Mouse (Mus musculus): ENCODE measurements around the gene Gcsh.

Gene Gcsh

DNA sequence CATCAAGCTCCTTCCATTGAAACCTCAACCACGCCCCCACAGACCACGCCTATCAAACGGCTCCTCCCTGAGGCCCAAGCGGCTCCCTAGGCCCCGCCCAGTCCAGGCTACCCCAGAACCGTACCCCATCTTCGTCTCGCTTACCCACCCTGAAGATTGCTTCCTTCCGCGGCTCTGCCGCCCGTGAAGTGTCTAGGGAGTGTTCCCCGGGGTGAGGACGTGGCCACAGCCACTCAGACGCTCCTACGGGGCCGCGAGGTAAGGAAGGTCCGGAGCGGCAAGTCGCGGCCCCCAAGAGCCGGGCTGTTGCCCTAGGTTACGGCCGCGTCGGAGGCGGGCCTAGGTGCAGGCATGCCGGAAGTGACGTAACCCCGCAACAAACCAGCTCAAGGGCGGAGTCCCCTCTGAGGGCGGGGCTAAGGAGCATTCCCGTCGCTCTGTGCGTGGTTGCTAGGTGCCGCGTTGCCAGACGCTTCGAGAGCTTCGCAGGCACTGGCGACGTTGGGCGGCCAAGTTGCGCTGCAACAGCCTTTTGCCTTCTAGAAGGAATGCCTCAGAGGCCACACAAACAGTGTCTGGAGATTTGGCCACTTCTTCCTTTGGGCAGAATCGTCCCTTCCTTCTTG is 14.6 kb downstream of the Gcsh start, which contains the start of gene 1700030J22Rik:
1700030J22Rik (minus strand) TSS at position 329 of the 626 bp plus-strand sequence.
- peak; percentile 99 for DNase-seq (ENCODE audit: extremely low read depth, insufficient read length, low spot score)

DNA sequence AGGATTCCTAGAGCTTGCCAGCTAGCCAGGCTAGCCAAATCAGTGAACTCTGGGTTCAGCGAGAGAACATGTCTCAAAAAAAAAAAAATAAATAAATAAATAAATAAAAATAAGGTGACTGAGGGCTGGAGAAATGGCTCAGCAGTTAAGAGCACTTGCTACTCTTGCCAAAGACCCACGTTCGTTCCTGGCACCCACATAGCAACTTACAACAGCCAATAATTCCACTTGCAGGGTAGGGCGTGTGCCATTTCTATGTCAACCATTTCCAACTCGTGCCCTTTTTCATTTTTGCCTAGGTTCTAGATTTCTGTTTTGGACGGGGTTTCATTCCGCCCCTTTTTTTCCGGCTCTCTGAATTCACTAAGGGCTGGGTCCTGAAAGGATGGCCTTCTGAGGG is 15.3 kb downstream of the Gcsh start:
- DNase-seq (ENCODE audit: extremely low read depth, insufficient read length, low spot score), result no peak

DNA sequence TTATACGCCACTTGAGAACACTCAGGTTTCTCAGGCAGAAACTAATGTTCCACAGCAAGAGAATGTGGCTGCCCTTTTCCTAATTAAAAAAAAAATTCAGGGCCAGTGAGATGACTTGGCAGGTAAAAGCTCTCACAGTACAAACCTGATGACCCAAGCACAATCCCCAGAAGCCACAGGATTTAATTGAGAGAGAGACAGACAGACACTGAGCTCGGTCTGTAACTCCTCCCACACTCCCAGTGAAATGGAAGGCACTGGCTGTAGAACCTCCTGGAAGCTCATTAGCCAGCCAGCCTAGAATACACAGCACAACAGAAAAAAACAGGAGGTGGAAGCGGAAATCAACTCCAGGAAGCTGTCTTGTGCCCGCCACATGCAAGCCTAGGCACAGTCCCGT is 17.7 kb downstream of the Gcsh start:
- no peak for DNase-seq (ENCODE audit: extremely low read depth, insufficient read length, low spot score)

DNA sequence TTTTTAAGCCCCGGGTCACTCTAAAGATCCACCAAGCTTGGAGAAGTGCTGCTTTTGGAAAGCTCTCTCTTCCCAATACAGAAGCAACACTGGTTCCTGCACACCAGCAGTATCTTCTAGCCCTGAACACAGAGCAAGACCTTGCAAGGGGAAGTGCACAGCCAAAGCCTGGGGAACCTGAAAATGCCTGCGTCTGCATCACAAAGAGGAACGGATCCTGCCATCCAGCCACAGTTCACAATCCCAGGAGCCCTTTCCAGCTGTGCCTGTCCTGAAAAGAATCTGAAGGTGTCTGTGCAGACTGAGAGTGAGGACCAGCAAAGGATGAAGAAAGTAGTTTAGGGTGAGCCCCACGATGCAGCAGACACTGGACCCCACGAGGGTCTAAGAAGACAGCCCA is 18.3 kb downstream of the Gcsh start:
- DNase-seq (ENCODE audit: extremely low read depth, insufficient read length, low spot score), result no peak

DNA sequence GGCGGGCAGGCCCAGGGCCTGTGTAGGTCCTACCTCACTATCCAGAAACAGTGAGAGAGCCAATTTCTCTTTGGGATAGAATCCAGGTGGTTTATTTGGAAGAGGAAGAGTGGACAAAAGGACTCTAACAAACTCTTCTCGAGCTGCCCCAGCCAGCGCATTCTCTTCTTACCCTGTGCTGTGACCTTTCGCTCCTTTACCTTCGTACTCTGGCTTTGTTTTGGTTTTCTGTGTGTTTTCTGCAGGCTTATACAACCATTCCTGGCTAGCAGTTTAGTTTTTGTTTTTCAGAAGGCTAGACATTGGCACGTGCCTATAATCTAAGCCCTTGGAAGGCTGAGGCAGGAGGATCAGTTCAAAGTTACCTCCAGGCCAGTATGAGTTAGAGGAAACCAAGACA is 23.8 kb downstream of the Gcsh start:
- DNase-seq (ENCODE audit: extremely low read depth, insufficient read length, low spot score), result no peak

DNA sequence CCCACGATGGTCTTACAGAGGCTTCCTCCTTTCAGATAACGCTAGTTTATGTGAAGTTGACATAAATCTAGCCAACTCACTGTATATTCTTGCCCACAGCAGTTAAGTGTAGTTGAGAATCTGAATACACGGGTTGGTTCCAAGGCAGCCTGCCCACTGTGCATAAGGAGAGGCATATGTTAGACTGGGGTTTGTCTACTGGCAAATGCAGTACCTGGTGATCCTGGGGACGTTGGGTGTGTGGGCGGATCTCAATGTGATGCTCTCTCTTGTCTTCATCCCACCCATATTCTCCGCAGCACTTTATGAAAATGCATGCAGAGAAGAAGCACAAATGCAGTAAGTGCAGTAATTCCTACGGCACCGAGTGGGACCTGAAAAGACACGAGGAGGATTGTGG is 38.9 kb downstream of the Gcsh start:
- DNase-seq (ENCODE audit: extremely low read depth, insufficient read length, low spot score), result no peak

DNA sequence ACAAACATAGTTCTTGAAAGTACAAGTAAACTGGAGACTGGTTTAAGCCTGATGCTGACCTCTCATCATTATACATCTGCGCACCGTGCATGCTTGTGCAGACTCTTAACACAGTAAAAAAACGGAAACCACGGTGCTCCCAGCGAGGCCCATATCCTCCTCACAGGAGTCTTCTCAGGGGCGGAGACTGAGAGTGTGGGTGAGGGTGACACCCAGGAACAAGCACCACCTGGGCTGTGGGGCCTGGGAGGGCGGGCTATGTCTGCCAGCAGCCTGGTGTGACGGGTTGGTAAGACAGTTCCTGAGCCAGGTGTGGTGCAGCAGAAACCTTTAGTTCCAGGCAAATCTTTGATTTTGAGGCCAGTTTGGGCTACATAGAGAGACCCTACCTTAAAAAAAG is 40.9 kb downstream of the Gcsh start:
- no peak for DNase-seq (ENCODE audit: extremely low read depth, insufficient read length, low spot score)

DNA sequence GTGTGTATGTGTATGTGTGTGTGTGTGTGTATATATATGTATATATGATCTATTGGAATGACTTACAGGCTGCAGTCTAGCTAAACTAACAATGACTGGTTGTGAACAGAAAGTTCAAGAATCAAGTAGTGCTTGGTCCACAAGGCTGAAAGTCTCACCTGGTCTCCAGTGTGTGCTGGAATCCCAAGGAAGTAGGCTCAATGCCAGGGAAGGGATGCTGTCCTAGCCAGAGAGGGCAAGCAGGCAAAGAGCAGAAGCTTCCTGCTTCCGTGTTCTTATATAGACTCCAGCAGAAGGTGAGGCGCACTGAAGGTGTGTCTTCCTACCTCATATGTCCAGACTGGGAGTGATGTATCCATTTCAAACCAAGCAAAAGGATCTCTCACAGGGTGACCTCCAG is 41.6 kb downstream of the Gcsh start:
- DNase-seq (ENCODE audit: extremely low read depth, insufficient read length, low spot score), result no peak

DNA sequence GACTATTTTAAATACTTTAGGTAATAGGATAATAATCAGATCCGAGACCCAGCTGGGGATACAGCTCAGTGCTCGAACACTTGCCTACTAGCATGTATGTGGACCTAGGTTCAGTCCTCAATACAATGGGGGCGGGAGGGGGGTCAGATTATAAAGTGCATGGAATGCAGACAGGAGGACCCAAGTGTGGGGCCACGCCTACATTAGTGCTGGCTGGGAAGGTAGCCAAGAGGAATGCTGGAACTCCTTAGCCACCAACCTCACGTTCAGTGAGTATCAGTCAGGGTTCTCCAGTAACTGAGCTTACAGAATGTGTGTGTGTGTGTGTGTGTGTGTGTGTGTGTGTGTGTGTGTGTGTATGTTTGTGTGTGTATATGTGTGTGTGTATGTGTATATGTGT is 42.0 kb downstream of the Gcsh start:
- DNase-seq (ENCODE audit: extremely low read depth, insufficient read length, low spot score), result no peak

DNA sequence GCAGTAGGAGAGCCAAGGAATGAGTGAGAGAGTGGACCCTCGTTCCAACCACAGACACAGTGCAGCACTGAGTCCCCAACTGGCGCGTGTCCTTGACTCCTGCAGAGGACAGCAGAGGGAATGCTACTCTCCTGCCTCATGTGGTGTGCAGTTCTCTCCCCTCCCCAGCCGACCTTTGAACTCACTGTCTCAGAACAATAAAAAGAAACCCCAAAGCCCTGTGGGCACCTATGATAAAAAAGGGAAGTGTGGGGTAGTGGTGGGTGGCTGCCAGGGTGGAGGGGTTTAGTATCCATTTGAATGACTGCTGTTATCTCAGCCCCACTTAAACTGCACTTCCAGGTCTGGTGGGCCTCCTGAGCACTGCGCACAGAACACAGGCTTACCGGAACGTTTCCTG is 45.7 kb downstream of the Gcsh start:
- DNase-seq (ENCODE audit: extremely low read depth, insufficient read length, low spot score), result no peak

DNA sequence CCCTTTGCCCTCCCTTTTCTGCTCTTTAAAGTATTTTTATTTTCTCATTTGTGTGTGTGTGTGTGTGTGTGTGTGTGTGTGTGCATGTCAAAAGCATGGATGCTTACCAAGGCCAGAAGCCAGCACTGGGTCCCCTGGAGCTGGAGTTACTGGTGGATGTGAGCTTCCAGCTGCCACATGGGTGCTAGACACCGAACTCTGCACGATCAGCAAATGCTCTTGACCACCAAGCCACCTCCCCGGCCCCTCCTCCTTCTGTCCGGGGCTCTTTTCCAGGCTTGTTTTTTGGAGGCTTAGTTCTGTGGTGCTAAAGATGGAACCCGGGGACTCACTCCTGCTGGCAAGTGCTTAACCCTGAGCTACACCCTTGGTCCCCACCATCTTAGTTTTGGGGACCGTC is 46.5 kb downstream of the Gcsh start:
- no peak for DNase-seq (ENCODE audit: extremely low read depth, insufficient read length, low spot score)

DNA sequence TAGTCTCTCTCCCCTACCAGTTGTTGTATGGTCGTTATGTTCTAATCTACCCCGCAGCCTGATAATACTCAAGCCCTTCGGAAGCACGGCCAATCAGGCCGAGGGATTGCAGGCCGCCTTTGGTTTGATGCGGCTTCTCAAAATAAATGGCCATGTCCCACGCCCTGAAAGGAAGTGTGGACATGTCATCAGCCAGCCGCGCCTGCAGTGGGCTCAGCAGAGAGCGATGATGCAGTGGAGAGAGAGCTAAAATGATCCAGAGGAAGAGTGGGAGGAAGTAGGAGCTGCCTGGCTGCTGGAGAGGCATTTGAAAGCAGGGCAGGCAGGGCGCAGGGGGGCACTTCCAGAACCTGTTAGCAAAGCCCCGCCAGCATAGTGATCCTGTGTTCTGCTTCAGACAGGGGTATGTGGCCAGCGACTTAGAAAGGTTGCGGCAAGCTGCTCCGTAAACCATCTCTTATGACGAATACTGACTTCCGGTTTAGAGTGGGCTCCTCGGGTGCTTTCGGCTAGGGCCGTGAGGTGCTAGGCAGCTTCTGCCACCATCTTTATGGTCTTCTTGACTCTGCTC is 47.0 kb downstream of the Gcsh start:
- no peak for DNase-seq (ENCODE audit: extremely low read depth, insufficient read length, low spot score)

DNA sequence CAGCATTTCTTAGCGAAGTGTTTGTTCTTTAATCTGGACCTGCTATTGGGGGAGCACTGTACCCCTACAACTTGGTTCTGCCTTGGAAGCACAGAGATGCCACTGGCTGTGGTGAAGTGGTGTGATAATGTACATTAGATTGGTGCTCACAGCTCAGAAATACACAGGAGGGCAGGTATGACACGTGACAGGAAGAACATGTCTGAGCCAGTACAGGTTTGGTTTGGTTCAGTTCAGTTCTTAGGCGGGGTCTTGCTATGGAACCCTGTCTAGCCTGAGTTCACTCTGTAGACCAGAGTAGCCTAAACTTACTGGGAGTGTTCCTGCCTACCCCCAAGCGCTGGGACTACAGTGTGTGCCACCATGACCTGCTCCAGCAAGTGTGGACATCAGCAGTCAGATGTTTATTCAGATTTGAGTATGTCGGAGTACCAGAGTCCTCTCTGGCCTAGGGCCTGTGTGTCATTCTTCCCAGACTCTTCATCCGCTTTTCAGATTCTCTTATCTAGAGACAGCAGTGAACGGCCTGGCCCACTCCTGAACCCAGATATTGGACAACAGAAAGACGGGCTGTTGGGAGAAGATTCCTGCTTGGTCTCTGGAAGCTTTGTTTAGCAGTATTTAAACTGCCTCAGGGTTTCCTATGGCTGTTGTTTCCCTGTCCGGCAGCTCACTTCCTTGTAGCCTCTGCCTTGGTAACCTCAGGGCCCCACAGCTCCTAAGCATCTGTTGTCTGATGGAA is 48.0 kb downstream of the Gcsh start:
- no peak for DNase-seq (ENCODE audit: extremely low read depth, insufficient read length, low spot score)

DNA sequence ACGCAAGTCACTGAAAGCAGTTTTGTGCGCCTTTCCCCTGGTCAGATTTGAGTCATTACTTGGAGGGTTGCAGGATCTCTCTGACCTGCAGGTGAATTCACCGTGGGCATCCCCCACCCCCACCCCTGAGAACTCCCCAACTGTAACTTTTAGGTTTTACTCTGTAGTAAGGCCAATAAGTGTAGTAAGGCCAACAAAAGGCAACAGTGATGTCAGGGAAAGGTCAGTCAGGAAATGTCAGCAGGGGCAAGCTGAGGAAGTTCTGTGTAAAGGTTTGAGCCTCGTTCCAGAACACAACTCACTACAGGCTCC is 49.0 kb downstream of the Gcsh start:
- DNase-seq (ENCODE audit: extremely low read depth, insufficient read length, low spot score), result no peak

DNA sequence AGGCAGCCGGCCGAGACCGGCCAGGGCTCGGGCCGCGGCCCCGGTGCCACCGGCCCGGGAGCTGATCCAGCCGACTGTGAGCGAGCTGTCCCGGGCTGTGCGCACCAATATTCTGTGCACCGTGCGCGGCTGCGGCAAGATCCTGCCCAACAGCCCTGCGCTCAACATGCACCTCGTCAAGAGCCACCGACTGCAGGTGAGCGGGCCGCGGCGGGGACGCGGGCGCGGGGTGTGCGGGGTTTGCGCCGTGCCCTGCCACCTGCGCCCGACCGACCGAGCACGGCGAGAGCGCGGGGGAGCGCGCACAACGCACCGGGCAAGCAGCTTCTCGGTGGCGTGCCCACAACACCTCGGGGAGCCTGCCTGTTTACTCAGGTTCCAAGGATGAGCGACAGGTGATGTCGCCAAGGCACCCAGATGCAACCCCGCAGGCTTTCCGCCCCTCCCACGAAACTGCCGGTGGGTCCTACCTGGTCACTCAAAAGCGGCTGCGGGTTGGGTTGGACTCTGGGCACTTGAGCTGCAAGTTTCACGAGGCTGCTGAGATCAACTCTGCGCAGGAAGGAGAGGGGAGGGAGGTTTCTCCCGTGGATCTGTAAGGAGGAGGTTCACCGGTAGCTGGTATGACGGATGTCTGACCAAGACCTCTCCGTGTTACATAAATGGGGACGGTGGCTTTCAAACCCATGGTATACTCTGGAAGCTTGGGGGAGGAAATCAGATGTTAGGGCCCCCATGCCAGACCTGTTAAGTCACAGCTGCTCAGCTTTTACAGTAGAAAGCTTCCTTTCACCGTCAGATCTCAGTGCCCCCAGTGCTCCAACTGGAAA is 49.6 kb downstream of the Gcsh start:
- peak; percentile 53 for DNase-seq (ENCODE audit: extremely low read depth, insufficient read length, low spot score)

DNA sequence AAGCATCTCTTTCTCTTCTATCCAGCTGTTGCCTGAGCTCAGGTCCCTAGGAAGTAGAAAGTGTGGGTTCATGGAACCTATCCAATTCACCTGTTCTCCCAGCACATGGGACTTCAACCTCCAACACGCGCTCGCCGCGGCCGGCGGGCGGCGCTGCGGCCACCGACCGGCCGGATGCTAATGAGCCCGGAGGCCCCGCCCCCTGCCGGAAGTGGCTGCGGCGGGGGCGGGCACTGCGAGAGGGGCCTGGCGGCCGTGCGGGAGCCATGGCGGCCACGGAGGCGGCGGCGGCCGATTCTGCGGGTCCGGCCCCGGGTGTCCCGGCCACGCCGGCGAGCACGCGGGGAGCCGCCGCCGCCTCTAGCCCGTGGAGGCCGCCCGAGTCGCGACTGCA is 50.2 kb downstream of the Gcsh start, which contains the start of gene Atmin:
Atmin (plus strand) TSS at position 233 of the 394 bp plus-strand sequence.
- peak; percentile 87 for DNase-seq (ENCODE audit: extremely low read depth, insufficient read length, low spot score)

DNA sequence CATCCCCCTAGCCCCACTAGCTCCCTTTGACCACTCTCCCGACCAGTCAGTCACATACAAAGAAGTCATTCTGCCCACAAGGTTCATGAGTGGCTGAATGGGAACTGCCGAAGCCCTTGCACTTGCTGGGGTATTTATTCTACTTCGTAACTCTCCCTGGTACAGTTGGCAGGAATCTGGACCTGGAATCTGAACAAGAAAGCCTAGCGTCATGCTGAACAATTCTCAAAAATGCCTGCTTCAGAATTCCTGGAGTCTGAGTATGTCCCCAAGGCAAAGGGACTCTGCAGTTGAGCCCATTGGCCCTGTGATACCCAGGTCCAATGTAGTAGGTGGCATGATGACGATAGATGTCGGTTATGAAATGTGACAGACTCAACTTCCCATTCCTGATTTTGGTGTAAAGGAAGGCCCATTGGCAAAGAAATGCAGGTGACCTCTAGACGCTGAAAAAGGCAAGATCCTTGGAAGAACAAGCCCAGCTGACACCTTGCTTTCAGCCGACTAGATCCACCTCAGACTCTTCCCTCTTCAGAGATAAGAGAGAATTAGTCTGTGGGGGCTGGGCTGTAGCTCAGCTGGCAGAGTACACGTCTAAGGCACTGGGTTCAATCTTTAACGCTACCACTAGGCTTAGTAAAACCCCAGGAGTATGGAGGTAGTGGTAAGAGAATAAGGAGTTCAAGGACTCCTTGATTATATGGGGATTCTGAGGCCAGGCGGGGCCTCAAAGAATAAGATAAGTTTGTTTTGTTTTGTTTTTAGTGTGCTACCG is 50.9 kb downstream of the Gcsh start:
- DNase-seq (ENCODE audit: extremely low read depth, insufficient read length, low spot score), result no peak

DNA sequence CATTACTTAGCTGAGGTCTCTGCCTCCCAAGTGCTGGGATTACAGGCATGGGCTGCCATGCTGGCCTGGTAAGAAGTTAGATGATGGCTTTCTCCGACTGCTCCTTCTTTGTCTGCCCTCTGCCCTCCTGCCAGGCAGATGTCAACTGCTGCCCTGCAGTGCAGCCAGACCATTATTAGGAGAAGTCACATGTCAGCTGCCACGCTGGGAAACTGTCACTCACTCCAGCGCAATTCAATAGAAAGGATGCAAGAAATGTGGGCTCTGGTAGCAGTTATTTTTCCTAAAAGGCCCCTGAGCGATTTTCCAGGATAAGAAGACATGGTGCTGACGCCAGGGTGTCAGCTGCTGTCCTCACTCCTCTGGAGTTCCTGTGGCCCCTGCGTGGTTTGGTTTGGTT is 57.8 kb downstream of the Gcsh start:
- no peak for DNase-seq (ENCODE audit: extremely low read depth, insufficient read length, low spot score)

DNA sequence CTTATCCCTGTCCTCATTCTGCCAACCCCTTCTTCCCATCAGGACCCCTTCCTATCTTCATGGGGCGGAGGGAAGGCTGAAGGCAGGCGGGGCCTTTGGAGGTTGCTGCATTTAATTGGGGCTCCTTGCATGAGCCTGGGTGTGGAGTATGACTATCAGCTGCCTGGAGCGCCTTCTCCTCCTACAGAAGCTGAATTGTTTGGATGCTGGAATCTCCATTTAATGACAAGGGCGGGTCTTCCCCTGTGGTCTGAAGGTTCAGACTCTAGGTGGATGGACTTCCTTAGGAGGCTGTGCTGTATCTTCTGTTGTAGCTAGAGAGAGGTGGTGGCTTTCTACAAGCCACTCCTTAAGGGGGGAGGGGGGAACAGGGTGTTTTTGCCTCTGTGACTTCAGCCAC is 58.4 kb downstream of the Gcsh start:
- DNase-seq (ENCODE audit: extremely low read depth, insufficient read length, low spot score), result no peak
